Mouse (Mus musculus): ENCODE measurements around the gene Rpl36al.

DNA sequence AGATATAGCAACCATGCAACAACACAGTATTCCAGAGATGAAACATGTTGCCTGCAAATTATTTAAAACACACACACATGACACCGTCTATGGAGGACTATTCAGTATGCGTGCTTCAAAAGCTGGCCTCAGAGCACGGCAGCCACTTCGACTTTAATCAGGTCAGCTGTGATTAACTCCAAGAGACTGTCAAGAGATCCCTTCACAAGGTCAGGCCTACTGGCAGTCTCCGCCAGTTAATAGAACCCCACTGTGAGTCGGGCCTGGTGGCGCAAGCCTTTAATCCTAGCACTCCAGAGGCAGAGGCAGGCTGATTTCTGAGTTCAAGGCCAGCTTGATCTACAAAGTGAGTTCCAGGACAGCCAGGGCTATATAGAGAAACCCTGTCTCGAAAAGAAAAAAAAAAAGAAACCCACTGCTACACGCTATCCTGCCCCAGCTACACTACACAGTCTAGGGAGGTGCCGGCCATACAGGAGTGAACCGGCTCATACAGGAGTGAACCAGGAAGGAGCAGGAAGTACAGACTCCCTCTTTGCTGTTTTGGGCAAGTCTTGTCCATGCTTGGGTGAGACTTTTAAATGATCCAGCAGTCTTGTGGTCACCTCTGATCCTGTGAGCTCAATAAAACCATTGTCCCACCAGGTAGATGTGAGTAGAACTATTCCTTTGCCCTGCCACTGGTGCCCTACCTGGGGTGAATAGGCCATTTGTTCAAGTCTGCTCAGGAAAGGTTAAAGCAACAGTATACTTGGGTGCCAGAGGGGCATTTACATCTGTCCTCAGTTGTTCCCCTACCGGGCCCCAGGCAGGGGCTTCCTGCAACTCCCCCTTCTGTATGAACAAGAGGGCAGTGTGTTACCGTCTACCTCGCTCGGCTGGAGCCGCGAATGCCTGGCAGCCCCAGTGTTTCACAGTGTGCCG lies 26.4 kb upstream of the Rpl36al start:
- no peak for TF ChIP-seq CTCF (IDR thresholded peaks at IDR 0.05; ENCODE audit: low read depth)
- TF ChIP-seq EP300 (optimal IDR thresholded peaks at IDR 0.05), result no peak

Measured in stomach, postnatal 0 days (tissue).